Mouse (Mus musculus) spleen, adult 2 months (tissue): Measurements from ENCODE around the gene Gal3st3. TPM values are rescaled to one million over a fixed set of nuclear protein-coding genes. Genes with fewer than 3 reads are reported as not detected.
A peak's percentile ranks its signal among the peaks of the same experiment; 100 is the strongest.

Source experiments
- DNase-seq, 2 experiments: peaks; one replicate each; pipeline versions ENCODE4 v3.0.0 to v3.0.0-alpha.2; 2012 to 2021; ENCODE audit warnings: low spot score in 2 of 2, low read depth in 1 of 2
- H3K27ac ChIP-seq: fragments of 200-500 bp; 2 replicates; pipeline ENCODE4 v1.5.1; 2012; ENCODE audit warnings: low read length, inconsistent platforms; ENCODE audit not compliant: insufficient read depth
- H3K27me3 ChIP-seq: fragments of 200-500 bp; 2 replicates; pipeline ENCODE4 v1.6.1; 2012; ENCODE audit warnings: mild to moderate bottlenecking, moderate library complexity, low read length, inconsistent platforms; ENCODE audit not compliant: control insufficient read depth, insufficient read depth
- H3K36me3 ChIP-seq: fragments of 200-500 bp; 2 replicates; pipeline ENCODE4 v1.6.1; 2012; ENCODE audit warnings: mild to moderate bottlenecking, low read length, inconsistent platforms; ENCODE audit not compliant: control insufficient read depth, insufficient read depth
- H3K4me1 ChIP-seq: fragments of 200-500 bp; 2 replicates; pipeline ENCODE4 v1.6.1; 2011; ENCODE audit warnings: inconsistent platforms; ENCODE audit not compliant: control insufficient read depth, insufficient read depth, insufficient read length
- H3K4me3 ChIP-seq: fragments of 200-500 bp; 2 replicates; pipeline ENCODE4 v1.5.1; 2011; ENCODE audit warnings: mild to moderate bottlenecking, inconsistent platforms; ENCODE audit not compliant: insufficient read depth, insufficient read length; ENCODE audit errors: extremely low read depth
- CTCF ChIP-seq: fragments of 200-500 bp; IDR thresholded peaks from 2 replicates; pipeline ENCODE4 v1.5.1; 2011; ENCODE audit warnings: mild to moderate bottlenecking, inconsistent platforms; ENCODE audit not compliant: insufficient read depth, insufficient read length, insufficient replicate concordance; ENCODE audit errors: extremely low read depth
- POLR2A ChIP-seq: fragments of 200-500 bp; IDR thresholded peaks from 2 replicates; pipeline ENCODE4 v1.6.1; 2011; ENCODE audit warnings: low read depth, low read length, inconsistent platforms
- WGBS: fragments of 180-500 bp; shearing (Covaris S2); methylation state at CpG from one replicate; pipeline ENCODE4 v1.1.7; 2018; 5-methylcytosine and 5-hydroxymethylcytosine counted together
- polyA plus RNA-seq: library from polyadenylated mRNA; depleted of rRNA; stranded (reverse); fragments of >200 nt; gene quantifications from 2 replicates; pipeline ENCODE4 v1.2.3, GENCODE M21; 2012; rRNA removed

The Gal3st3 gene
- polyA plus RNA-seq = 0.37 and 0.69 TPM in 2 replicates

DNA sequence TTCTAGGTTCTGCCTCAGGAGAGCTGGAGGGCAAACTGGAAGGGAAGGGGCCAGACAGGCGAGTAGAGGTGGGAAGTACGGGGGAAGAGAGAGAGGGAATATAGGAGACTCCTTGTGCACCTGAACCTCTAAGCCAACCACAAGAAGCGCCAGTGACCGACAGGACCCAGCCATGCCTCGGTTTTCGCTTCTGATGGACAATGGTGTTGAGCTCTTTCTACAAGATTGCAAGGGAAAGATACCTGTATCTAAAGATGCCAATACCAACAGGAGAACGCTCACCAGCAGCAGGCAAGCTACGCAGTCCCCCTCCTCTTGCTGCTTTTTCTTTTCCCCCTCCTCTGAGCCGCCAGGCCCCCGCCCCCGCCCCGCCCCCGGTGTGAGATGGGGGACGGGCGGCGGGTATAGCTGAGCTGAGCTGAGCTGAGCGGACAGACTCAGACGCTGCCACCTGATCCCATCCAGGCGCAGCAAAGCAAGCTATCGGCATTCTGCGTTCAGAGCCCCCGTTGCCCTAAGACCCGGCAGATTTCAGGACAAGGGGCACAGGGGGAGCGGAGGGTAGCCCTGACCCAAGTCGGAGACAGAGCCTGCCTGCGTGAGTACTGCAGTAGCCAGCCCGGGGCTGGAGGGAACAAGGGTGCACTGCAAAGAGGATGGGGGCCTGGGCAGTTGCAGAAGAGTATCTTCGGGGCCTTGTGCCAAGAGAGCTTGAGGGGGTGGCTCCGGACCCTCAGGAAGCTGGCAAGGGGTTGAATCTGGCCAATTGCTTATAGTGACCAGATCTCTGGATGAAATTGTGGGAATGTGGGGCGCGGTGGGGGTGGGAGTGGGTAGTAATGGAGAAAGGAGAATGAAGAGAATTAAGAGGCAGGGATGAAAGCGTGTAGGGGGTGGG is at the start of gene Gal3st3:
Gene Gal3st3, plus strand, starts transcription at position 429 of the 898 bp plus-strand sequence.
- H3K36me3 ChIP-seq = no peaks in the 10 kb centered on the region; the same call in 1 of the 2 replicates
- H3K27me3 ChIP-seq = no peaks in the 10 kb centered on the region
- H3K4me1 ChIP-seq = peaks cover 4% of the 10 kb centered on the region; the same call in 1 of the 2 replicates
- H3K27ac ChIP-seq = no peak within 1 kb of the TSS
- no peak for DNase-seq
- no peak within 1 kb of the TSS for H3K4me3 ChIP-seq
- no peak for TF ChIP-seq POLR2A
- TF ChIP-seq CTCF = no peak
- WGBS = 52% methylated on average over 27 of the region's 32 CpGs

DNA sequence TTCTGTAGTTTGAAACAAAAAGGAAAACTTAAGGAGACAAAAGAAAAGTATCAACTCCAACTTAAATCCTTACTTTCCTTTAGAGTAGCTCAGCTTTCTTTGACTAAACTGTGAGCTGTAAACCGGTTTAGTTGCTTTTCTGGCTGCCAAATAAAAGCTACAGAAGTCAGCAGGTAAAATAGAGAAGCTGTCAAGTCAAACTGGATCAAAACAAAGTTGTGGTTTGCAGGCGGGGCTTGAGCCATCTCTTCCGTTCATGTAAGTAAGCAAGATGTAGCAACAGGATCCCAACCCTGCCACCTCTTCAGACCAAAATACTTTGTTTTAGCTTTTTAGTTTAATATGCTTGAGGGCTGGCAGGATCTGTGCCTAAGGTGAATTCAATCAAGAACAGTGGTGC is 41.0 kb upstream of the Gal3st3 start:
- Histone ChIP-seq H3K27me3 (no peaks in the 10 kb centered on the region), H3K4me1 (peaks cover 13% of the 10 kb centered on the region), H3K36me3 (0 out of 2 replicates have a peak, but pooled peaks cover 1% of the 10 kb centered on the region), H3K4me3 (no peak overlapping the region; the same call in 1 of the 2 replicates), H3K27ac (peak overlapping the region; percentile 89)
- TF ChIP-seq CTCF (no peak), POLR2A (no peak)
- under 1% methylated on average over 3 of the region's 3 CpGs for WGBS
- peak; percentile 67 for DNase-seq

DNA sequence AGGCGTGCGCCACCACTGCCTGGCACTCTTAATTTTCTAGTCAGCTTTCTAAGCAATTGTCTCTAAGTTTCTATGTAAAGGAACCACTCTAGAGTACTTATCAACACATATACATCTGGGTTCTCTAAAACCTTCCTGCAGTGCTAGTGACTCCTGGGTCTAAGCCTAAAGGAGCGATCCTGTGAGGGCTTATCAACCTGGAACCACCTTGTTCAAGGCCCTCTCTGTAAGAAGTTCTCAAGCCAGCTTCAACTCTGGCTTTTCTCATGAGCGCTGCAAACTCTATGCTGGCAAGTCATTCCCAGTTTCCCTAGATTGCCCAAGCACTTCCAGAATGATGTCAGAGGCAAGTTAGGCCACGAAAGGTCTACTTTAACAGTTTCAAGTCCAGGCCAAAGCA is 31.1 kb upstream of the Gal3st3 start:
- no peak overlapping the region for H3K4me3 ChIP-seq
- no peak for TF ChIP-seq CTCF
- no peak for TF ChIP-seq POLR2A
- no peak overlapping the region for H3K27ac ChIP-seq
- no peaks in the 10 kb centered on the region for H3K36me3 ChIP-seq
- 87% methylated on average over 5 of the region's 5 CpGs for WGBS
- peaks cover 3% of the 10 kb centered on the region; the same call in 1 of the 2 replicates for H3K4me1 ChIP-seq
- DNase-seq = no peak
- no peaks in the 10 kb centered on the region for H3K27me3 ChIP-seq

DNA sequence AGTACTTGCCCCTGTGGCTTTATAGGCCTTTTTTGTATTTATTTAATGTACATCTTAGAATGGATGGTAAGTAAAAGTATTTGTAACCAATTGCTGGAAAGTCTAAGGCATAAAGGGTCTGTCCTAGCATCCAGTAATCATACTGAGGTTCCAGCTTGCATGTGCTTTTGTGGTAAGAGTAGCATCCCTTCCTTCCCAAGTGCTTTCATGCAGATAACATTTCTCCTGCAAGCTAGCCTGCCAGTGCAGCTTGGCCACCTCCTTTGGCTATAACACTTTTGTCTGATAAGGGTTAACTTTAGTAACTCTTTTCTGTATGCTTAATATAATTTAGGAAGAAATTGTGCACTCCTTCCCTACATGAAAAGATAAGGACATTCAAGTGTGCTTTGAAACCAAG is 30.1 kb upstream of the Gal3st3 start:
- Histone ChIP-seq H3K4me1 (peaks cover 9% of the 10 kb centered on the region; the same call in 1 of the 2 replicates), H3K36me3 (no peaks in the 10 kb centered on the region), H3K27ac (no peak overlapping the region), H3K27me3 (no peaks in the 10 kb centered on the region), H3K4me3 (no peak overlapping the region)
- DNase-seq = no peak
- TF ChIP-seq POLR2A (no peak), CTCF (no peak)

DNA sequence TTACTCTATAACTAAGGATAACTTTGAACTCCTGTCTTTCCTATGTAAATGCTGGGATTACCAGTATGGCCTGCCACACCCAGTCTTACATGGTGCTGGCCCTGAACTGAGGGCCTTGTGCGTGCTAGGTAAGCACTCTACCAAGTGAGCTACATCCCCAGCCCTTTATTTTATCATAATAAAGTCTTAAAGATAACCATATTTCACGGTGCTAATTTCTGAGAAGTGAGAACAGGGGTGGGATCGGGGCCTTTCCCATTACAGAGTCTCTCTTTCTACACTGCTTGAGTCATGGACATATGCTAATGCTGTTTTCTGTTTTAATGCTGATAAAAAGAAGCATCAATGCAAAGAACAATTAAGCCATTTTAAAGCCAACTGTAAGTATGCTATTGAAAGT is 29.3 kb upstream of the Gal3st3 start:
- Histone ChIP-seq H3K27ac (no peak overlapping the region; the same call in 1 of the 2 replicates), H3K4me3 (no peak overlapping the region), H3K36me3 (no peaks in the 10 kb centered on the region), H3K27me3 (no peaks in the 10 kb centered on the region), H3K4me1 (peaks cover 12% of the 10 kb centered on the region; the same call in 1 of the 2 replicates)
- 73% methylated on average over 3 of the region's 3 CpGs for WGBS
- TF ChIP-seq POLR2A (no peak), CTCF (no peak)
- DNase-seq = no peak

DNA sequence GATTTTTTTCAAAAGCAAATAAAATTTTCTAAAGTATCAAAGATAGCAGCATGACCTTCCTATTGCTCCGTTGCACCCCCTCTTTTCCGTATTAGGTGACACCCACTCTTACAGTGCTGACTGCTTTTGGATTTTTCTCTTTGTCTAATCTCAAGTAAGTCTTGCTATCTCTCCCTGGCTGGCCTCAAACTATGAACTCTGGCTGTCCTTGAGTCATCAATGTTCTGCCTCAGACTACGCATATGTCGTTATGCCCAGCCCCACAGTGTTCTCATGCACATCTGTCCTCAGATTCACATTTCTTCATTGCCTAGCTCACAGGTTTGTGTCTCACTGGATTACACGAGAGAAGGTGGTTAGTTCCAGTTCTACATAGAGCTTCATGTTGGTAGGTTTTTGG is 28.7 kb upstream of the Gal3st3 start:
- no peak for DNase-seq
- no peak overlapping the region for H3K4me3 ChIP-seq
- H3K27ac ChIP-seq = no peak overlapping the region
- no peaks in the 10 kb centered on the region; the same call in 1 of the 2 replicates for H3K36me3 ChIP-seq
- TF ChIP-seq POLR2A = no peak
- no peak for TF ChIP-seq CTCF
- H3K27me3 ChIP-seq = no peaks in the 10 kb centered on the region
- 71% methylated on average over 5 of the region's 5 CpGs for whole genome bisulfite sequencing
- peaks cover 16% of the 10 kb centered on the region; the same call in 1 of the 2 replicates for H3K4me1 ChIP-seq

- DNase-seq = no peak
- H3K27me3 ChIP-seq = no peaks in the 10 kb centered on the region
- H3K4me1 ChIP-seq = peaks cover 18% of the 10 kb centered on the region; the same call in 1 of the 2 replicates
- WGBS = 32% methylated on average over 1 of the region's 1 CpGs
- H3K27ac ChIP-seq = no peak overlapping the region
- TF ChIP-seq POLR2A (no peak), CTCF (no peak)
- H3K4me3 ChIP-seq = no peak overlapping the region
- H3K36me3 ChIP-seq = peaks cover 5% of the 10 kb centered on the region
Measured at GRCm38 (mm10) chr19:5271430-5271829, 26.7 kb upstream of the Gal3st3 start.
